Mouse (Mus musculus) cerebellum, adult 18-20 months (tissue): ENCODE data around the gene Shtn1.
A peak's percentile ranks its signal among the peaks of the same experiment; 100 is the strongest.

Experiments used
- DNase-seq, 2 experiments: peaks; one replicate each; pipeline ENCODE4 v3.0.0; 2021

Shtn1 gene

DNA sequence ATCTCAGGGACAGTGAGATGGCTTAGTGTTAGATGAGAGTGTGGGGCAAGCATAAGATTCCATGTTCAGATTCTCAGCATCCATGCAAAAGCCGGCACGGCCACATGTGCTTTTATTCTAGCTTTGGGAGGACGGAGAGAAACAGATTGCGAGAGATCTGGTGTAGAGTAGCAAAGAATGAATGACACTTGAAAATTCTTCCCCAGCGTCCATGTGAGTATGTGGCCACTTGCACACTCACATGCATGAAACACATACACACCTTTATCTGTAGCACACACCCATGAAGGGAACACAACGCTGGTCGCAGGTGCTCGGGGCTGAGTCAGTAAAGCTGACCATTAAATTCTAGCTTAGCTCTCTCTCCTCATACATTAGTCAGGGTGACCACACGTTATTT lies 24.3 kb downstream of the Shtn1 start:
- no peak for DNase-seq

DNA sequence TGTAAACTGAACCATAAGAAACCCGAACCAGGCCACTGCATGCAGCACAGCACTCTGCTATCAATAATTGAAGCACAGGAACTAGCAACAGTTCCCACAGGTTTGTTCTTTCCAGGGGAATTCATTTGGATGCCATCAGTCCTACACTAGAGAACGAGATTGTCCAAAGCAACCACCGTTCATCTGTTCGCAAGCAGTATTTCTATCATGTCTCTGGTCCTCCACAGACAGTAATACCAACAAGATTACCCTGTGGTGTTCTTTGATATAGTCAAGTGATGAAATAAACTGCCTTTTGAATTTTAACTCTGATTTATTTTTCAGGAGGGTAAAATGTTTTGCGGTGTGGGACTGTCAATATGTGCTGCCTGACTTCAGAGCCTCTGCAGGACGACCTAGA lies 27.0 kb downstream of the Shtn1 start:
- DNase-seq: no peak

DNA sequence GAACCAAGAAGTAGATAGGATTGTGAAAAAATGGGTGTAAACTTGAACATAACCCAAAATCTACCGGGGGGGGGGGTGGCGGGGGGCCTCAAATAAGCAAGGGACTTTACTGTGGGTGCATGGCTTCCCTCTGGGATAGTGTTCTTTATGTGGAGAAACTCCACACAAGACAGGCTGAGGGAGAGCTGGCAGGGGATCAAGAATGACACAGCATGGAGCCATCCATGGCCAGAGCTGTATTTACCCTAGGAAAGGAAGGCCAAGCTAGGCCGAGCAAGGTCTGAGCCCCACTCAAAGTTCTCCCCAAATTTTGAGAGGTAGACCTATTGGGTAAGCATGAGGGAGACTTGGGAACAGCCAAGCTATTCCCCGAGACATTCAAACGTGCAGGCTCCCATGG lies 28.4 kb downstream of the Shtn1 start:
- DNase-seq: peak; percentile 52 to 55

DNA sequence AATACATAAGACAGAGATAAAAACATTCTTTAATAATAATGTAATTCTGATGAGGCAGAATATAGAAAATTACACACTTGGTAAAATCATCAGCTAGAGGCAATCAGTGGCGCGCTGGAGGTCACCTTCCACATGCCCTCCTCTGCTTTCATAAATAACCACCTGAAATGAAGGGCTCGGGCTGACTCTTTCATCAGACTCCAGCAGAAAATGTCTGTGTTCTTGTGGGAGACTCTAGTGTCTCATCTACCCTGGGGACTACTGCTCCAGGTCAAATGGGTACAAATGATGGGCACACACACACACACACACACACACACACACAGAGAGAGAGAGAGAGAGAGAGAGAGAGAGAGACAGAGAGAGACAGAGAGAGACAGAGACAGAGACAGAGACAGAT lies 34.8 kb downstream of the Shtn1 start:
- DNase-seq: no peak

DNA sequence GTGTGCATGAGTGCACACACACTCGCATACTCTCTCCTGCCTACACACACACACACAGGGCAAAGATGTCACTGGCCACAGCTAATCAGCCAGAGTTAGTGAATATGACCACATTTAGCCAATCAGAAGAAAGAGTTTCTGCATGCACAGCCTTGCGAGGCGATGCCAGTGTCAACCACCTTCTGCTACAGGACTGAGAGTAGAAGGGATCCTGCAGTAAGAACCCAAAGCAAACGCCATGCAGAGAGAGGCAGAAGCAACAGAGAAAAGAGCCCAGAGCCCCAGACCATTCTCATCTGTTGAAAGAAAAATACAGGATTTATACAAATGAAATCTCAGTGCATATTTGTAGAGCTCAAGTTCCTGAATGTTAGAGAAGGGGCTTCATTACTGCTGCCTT lies 37.1 kb downstream of the Shtn1 start:
- no peak for DNase-seq

DNA sequence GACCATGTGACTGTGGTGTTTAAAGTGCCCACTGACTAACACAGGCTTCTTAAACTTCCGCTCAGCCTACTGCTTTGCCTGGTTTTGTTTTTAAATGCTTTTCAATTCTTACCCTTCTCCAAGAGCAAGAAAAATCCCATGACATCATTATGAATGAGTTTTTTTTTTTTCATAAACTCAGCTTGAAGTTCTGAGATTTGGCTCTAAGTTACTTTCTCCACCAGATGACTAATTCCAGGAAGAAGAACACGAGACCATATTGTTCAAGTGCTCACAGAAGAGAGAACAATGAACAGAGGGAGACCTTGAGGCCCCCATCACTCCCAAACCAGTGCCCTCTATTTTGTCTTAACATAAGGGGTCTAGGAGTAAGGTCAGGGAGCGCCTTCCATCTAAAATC lies 39.1 kb downstream of the Shtn1 start:
- DNase-seq: no peak

DNA sequence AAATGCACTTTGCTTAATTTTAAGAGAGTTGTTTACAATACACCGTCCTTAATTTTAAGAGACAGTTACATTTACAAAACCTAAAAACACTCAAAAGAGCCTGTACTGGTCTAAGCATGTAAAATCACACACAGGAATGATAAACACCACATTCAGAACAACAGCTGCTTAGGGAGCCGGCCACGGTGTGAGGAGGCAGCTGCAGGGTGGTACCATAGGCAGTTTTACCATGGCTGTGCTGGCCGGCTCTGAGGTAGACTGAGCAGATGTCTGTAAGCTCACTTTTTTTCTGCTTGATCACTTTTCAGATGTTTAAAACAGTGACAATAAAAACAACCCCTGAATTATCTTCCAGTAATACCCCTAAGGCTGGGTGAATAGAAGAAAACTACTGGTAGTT lies 42.7 kb downstream of the Shtn1 start:
- DNase-seq: no peak

DNA sequence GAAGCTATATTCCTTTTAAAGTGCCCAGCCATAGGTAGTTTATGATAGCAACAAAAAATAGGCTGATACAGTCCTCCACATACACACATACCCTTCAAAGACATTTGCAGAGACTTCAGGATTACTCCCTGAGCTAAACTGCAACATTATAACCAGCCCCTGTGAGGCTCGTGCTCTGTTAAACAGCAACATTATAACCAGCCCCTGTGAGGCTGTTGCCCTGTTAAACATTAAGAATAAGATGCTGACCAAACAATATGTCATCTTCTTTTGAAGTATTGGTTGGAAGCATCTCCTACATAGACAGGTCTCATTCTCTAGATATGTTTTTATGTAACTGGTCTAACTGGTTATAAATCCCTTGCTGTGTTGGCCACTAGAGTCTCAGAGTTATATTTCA lies 45.7 kb downstream of the Shtn1 start:
- no peak for DNase-seq

DNA sequence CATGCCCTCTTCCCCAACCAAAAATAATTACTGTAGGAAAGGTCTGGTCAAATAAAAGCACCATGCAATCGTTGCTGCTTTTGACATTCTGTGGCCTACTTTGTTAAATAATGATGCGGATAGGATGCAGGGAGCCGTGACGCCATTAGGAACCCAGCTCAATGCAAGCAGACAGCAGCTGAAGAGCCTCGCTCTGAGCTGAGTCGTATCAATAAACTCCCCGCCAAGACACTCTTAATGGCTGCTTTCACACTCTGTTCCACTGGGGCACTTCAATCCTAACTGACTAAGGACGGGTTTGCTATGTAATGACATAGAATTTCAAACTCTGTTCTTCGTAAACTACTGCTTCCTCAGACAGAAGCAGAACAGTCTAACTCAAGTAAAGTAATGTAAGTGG lies 46.9 kb downstream of the Shtn1 start:
- DNase-seq: no peak

DNA sequence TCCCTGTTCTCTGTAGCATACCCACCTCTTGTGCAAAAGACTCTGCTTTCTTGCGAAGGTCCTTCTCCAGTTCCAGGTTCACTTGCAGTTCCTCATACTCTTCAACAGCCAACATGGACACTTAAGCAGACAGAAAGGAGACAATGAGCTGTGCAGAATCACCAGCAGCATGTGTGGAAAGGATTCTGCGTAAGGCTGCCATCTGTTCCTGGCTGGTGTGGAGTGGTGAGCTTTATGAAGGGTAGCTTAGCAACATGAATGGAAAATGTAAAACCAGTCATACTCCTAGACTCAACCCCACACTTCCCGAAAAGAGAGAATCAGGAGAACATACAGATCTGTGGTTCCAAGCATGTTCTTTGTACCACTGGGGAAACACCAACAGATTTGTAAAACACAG lies 47.8 kb downstream of the Shtn1 start:
- no peak for DNase-seq

DNA sequence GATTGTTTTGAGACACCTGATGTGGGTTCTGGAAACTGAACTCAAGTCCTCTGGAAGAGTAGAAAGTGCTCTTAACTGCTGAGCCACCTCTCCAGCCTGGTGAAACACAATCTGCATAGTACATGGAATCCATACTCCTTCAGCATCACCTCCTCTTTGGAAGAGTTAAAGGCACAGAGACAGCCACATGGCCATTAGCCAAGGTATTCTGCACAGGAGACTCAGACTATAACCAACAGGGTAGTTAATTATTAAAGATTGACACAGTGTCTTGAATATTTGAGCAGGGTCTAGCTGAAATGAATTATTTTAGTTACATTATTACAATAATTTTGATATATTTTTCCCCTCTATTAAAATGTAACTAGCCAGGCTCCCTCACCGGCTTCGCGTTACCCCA lies 52.0 kb downstream of the Shtn1 start:
- DNase-seq: no peak

DNA sequence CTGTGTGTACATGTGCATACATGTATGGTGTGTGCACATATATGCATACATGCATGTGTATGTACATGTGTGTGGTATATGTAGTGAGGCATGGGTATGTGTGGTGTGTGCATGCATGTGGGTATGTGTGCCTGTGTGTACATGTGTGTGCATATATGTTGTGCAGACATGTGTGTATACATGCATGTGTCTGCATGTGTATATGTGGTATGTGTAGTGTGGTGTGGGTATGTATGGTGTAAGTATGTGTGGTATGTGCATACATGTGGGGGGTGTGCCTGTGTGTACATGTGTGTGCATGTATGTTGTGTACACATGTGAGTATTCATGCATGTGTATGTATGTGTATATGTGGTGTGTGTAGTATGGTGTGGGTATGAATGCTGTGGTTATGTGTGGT lies 54.3 kb downstream of the Shtn1 start:
- no peak for DNase-seq

DNA sequence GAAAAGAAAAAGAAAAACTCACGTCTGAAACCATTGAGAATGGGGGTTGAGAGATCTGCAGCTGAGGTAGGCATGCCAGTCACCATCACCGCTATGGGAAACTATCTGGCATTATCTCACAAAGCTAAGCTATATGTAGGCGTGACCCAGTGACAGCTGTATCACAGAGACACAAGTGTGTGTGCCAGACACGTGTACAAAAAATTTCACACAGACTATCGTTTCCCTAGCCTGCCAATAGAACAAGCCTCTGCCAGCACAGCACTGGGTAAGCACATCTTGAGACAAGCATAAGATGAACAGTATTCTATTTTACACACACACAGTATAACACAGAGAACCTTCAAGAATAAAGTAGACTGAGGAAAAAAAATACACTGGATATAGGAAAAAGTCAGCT lies 65.1 kb downstream of the Shtn1 start:
- no peak for DNase-seq

DNA sequence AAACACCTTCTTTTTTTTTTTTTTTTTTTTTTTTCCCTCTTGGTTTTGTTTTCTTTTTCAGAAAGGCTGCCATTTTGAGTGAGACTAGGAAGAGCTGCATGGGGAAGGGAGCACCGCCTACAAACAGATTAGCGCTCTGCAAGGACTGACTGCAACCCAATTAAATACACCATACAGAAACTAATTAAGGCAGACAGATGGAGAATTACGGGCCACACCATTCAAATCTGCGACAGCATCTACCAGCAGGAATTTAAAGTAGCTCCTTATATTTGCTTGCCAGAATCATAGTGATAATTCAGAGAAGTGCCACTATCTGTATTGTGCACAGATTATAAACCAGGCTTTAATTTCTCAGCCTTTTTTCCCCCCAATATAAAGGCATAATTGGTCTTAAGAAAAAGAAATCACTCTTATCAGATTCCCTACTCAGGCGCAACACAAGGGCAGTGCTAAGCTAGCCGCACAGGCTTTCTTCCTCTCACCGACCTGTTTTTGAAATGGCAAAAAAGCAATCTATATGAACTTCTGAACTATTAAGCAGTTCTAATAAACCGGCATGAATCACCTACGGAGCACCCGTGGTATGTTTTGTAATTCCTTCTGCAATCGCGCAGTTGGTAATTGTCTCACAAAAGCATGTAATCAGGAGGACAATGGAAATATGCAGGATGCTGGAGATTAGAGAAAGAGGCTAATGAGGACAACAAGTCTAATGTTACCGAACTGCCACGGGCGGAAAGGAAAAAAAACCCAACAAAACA lies 69.1 kb downstream of the Shtn1 start:
- no peak for DNase-seq

DNA sequence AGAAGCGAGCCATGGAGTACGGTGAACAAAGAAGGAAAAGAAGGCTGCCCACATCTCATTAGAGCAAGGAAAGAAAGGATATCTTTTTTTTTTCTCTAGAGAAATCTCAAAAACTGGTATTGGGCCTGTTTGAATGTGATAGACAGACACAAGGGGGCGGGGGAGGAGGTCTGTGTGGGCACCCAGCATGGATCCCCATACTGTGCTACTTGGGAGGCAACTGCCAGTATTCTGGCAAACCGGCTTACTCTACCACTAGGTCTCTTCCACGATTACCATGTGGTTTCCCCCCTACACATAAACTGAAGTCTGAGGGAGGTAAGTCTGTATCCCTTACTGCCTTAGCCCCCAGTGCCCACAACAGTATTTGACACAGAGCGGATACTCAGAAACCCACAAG lies 73.1 kb downstream of the Shtn1 start:
- no peak for DNase-seq

DNA sequence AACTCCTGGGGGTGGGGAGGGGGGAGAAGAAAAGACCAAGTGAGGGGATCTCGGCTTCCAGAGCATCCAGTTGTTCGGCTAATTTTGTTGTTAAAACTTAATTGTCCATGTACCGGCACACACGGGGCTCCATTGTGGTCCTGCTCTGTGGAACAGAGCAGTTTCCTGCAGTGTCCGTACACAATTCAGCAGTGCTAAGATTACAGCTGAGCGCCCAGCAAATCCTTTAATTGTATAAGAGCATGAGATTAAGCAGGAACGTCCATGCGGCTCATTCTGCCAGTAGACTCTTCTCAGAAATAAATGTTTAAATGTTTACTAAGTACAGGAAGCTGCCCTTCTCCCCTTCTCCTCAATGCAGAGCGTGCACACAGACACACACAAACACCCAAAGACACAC lies 94.3 kb downstream of the Shtn1 start:
- no peak for DNase-seq

DNA sequence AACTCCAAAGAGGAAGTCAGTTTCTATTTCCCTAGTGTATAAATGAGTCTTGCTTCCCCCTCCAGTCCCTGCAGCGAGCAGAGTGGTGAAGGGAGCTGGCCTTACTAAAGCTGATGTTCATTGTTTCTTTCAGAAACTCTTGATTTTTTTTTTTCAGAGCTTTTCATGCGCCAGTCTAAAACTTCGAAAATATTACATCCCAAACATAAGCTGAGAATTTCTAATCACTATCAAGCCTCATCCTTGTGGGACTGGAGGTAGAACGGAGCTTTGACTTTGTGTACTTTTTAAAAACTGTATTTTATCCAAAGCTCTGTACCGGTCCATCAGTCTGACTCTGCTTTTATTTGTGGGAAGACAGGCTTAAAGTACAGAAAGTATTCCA lies 95.9 kb downstream of the Shtn1 start:
- no peak for DNase-seq

DNA sequence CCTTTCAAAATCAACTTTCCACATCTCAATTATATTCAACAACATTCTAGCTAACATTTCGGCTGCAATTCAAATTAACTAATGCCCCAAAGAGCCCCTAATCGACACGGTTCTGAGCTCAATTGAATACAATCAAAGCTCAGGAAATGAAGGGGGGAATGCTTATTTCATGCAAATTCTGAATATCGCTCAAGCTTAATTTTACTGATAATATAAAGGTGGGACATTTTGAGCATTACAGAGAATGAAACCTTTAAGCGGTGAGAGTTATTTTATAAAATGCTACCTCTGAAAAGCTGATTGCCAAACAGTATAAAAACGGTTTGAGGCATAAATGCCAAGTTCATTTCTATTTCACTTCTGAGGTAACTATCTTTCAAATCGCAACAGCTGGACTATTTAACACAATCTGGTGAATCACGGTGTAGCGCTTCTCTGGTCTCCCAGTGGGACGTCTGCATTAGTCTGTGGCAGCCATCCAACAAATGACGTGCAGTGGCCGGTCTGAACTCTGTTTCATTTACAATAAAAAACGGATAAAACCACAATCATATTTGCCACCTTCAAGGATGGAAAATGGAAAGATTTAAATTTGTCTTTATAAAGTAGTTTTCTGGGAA lies 96.4 kb downstream of the Shtn1 start:
- peak; percentile 33 to 41 for DNase-seq

DNA sequence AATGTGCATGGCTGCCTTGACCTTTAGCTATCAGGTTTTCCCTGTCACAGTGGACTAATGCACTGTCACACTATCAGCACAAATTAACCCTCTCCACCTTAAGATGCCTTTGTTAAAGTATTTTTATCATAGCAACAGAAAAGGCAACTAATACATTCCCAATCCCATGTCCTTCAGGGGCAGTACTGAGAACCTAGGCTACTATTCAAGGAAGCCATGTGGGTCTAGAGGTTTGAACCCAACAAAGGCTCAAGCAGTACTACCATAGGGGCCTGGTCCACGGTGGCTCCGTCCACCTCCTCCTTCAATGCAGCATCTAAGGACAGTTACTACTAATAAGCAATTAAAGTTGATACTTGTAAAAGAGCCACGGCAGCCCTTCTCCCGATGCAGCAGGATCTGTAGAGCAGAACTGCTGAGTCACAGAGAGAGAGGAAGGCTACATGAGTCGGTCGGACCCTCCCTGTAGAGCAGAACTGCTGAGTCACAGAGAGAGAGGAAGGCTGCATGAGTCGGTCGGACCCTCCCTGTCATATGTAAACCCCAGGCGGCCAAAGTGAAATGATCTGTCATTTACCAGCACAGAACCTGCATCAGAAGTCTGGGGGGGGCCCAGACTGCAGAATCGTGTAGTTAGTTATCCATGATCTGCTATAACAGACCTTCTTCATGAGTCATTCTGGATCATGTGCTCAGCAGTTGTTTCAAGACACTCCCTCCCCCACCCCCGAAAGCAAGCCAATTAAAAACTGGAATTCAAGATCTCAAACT lies 97.3 kb downstream of the Shtn1 start:
- no peak for DNase-seq

DNA sequence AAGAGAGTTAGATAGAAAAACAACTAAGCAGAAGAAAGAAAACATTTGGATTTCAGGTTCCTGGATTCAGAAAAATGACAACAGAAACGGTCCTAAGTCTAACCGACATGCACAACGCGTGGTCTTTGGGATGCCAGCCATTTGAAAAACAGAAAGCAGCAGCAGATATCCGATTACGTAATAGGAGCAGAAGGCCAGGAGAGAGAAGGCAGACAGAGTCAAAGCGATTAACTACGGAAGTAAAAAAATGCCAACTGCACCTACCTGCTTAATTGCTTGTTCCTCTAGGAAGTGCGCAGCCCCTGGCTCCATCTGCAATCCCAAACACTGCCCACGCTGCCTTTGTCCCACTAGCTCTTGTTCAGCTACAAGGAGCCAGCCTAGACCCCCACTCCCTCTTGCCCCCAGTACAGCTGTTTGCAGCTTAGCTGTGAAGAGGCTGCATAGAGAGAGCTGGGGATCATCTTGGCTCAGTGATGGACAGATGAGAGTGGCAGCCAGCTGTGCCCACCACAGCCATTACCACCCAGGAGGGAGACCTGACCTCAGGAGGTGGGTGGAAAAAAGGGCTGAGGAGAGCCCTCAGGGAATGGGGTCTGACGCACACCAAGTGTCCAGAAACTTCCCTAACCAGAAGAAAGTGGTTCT lies 100.6 kb downstream of the Shtn1 start:
- no peak for DNase-seq

DNA sequence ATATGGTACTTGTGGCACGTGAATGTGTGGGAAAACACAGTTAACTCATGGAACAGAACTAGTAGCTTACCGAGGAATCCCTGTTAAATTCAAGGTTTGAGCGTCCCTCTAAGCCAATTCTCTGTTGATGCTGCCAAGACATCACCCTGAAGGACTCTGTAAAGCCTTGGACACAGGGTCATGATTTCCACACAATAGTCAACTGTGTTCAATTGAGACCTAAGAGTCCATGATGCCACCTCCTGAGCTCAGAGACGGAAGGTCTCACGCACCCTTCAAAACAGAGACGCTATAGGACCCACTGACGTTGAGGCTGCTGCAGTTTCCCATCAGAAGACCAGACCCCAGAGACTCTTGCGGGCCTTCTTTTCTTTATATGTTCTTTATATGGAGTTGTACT lies 101.8 kb downstream of the Shtn1 start:
- no peak for DNase-seq

DNA sequence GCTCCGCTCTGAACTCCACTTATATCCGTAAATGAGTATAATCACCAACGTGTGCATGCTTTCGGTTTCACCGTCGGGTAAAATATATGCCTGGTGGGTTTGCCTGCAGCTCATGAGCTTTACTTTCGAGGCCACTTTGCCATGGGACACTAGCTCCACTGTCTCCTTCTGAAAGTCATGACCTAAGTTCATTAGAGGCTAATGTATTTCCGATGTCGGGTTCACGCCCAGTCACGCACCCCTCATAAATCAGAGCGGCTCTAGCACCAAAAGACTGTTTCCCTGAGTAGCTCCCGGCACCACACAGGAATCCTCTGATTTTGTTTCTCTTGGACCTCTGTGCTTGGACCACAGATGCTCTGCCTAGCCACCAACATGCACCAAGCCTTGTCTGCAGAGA lies 105.1 kb downstream of the Shtn1 start:
- DNase-seq: no peak

DNA sequence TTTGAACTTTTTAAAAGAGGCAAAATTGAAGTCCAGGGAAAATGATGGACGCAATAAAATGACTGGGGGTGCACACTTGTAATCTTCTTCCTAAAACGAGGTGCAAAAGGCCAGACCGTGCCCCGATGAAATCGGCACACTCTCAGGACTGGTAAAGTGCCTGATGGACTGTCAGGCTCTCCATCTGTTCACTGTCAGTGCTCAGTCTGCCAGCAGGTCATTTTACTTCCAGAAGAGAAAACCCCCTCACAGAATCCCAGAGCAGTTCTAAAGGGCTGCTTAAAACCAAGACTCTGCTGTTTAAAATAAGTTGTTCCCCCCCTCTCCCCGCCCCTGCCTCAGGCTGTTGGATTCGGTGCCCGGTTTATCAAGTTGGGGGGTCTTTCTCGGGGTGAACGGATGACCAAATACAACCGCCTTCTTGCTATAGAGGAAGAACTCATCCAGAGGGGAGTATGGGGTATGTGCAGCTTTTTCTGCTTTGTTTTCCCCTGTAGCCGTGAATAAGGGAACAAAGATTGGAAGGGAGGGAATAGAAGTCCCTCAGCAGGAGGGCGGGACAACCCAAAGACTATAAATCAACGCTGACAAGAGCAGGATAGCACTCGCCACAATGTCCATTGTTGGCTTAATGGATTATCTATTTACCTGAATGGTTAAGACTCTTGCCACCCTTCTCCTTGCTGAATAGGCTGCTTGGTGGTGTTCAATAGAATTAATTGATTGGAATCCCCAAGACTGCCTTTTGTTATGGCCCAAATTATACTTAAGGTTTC lies 107.0 kb downstream of the Shtn1 start:
- DNase-seq: peak; percentile 35 to 52
